Mouse (Mus musculus): ENCODE data around the gene S100a14.

- TF ChIP-seq FLI1 (IDR thresholded peaks at IDR 0.05; ENCODE audit: low read length) = no peak
- no peak for TF ChIP-seq GATA1 (IDR thresholded peaks at IDR 0.05; ENCODE audit: borderline replicate concordance, low read length)
Measured at GRCm38 (mm10) chr3:90506362-90506761, 20.3 kb upstream of the S100a14 start.

Measured in megakaryocyte, embryonic 14.5 days (primary cell).